Mouse (Mus musculus): ENCODE results near the gene Napa. TPM values are rescaled to one million over a fixed set of nuclear protein-coding genes. Genes with fewer than 3 reads are reported as not detected.

Gene Napa
- polyA plus RNA-seq, 1 experiment from 2014 or later, result 203 TPM

GRCm38 (mm10) chr7:16101726-16102475, 3.6 kb downstream of the Napa start:
- no peak overlapping the region for H3K9ac ChIP-seq
- peaks cover 27% of the 10 kb centered on the region for H3K4me1 ChIP-seq
- H3K4me3 ChIP-seq (replicated peaks), result no peak overlapping the region
- WGBS, result 75% methylated on average over 15 of the region's 15 CpGs
- H3K27ac ChIP-seq, result no peak overlapping the region
- no peak overlapping the region for H3K4me2 ChIP-seq
- peaks cover 47% of the 10 kb centered on the region for H3K36me3 ChIP-seq
- H3K9me3 ChIP-seq (replicated peaks), result no peaks in the 10 kb centered on the region
- no peaks in the 10 kb centered on the region for H3K27me3 ChIP-seq
- no peak for ATAC-seq (replicated peaks; ENCODE audit: low FRiP score)

- no peaks in the 10 kb centered on the region for H3K27me3 ChIP-seq
- no peak overlapping the region for H3K27ac ChIP-seq
- WGBS, result 85% methylated on average over 5 of the region's 5 CpGs
- no peak overlapping the region for H3K9ac ChIP-seq
- H3K4me1 ChIP-seq, result peaks cover 24% of the 10 kb centered on the region
- H3K36me3 ChIP-seq, result peaks cover 55% of the 10 kb centered on the region
- H3K4me3 ChIP-seq (replicated peaks), result no peak overlapping the region
- no peak for ATAC-seq (replicated peaks; ENCODE audit: low FRiP score)
- H3K4me2 ChIP-seq, result no peak overlapping the region
- no peaks in the 10 kb centered on the region for H3K9me3 ChIP-seq (replicated peaks)
Measured at GRCm38 (mm10) chr7:16102686-16103226, 4.5 kb downstream of the Napa start.

GRCm38 (mm10) chr7:16103760-16104159, 5.5 kb downstream of the Napa start:
- Histone ChIP-seq H3K4me3 (replicated peaks) (no peak overlapping the region), H3K4me2 (no peak overlapping the region), H3K27me3 (no peaks in the 10 kb centered on the region), H3K36me3 (peaks cover 65% of the 10 kb centered on the region), H3K27ac (no peak overlapping the region), H3K9me3 (replicated peaks) (no peaks in the 10 kb centered on the region), H3K9ac (no peak overlapping the region), H3K4me1 (peaks cover 23% of the 10 kb centered on the region)
- WGBS, result 77% methylated on average over 6 of the region's 6 CpGs
- no peak for ATAC-seq (replicated peaks; ENCODE audit: low FRiP score)

GRCm38 (mm10) chr7:16104611-16105388, 6.5 kb downstream of the Napa start:
- no peak overlapping the region for H3K4me3 ChIP-seq (replicated peaks)
- H3K4me1 ChIP-seq, result peaks cover 16% of the 10 kb centered on the region
- no peak overlapping the region for H3K9ac ChIP-seq
- no peak overlapping the region for H3K27ac ChIP-seq
- no peak for ATAC-seq (replicated peaks; ENCODE audit: low FRiP score)
- peaks cover 76% of the 10 kb centered on the region for H3K36me3 ChIP-seq
- WGBS, result 91% methylated on average over 7 of the region's 7 CpGs
- H3K4me2 ChIP-seq, result no peak overlapping the region
- H3K9me3 ChIP-seq (replicated peaks), result no peaks in the 10 kb centered on the region
- no peaks in the 10 kb centered on the region for H3K27me3 ChIP-seq

- H3K27ac ChIP-seq, result no peak overlapping the region
- H3K4me1 ChIP-seq, result no peaks in the 10 kb centered on the region
- H3K9ac ChIP-seq, result no peak overlapping the region
- peaks cover 84% of the 10 kb centered on the region for H3K36me3 ChIP-seq
- H3K27me3 ChIP-seq, result no peaks in the 10 kb centered on the region
- no peak overlapping the region for H3K4me2 ChIP-seq
- H3K4me3 ChIP-seq (replicated peaks), result no peak overlapping the region
- ATAC-seq (replicated peaks; ENCODE audit: low FRiP score), result no peak
- 91% methylated on average over 9 of the region's 9 CpGs for WGBS
- no peaks in the 10 kb centered on the region for H3K9me3 ChIP-seq (replicated peaks)
Measured at GRCm38 (mm10) chr7:16108886-16109542, 10.8 kb downstream of the Napa start.

GRCm38 (mm10) chr7:16110158-16110557, 11.9 kb downstream of the Napa start:
- no peak for ATAC-seq (replicated peaks; ENCODE audit: low FRiP score)

GRCm38 (mm10) chr7:16111284-16112090, 13.2 kb downstream of the Napa start:
- no peaks in the 10 kb centered on the region for H3K9me3 ChIP-seq (replicated peaks)
- no peak overlapping the region for H3K9ac ChIP-seq
- H3K27me3 ChIP-seq, result no peaks in the 10 kb centered on the region
- no peak overlapping the region for H3K27ac ChIP-seq
- H3K4me1 ChIP-seq, result no peaks in the 10 kb centered on the region
- peaks cover 98% of the 10 kb centered on the region for H3K36me3 ChIP-seq
- no peak for ATAC-seq (replicated peaks; ENCODE audit: low FRiP score)
- H3K4me2 ChIP-seq, result no peak overlapping the region
- H3K4me3 ChIP-seq (replicated peaks), result no peak overlapping the region
- WGBS, result 88% methylated on average over 7 of the region's 7 CpGs

More at GRCm38 (mm10) chr7:16110158-16110557, 11.9 kb downstream of the Napa start:
- Histone ChIP-seq H3K27ac (no peak overlapping the region), H3K4me3 (replicated peaks) (no peak overlapping the region), H3K27me3 (no peaks in the 10 kb centered on the region), H3K4me2 (no peak overlapping the region), H3K9ac (no peak overlapping the region), H3K9me3 (replicated peaks) (no peaks in the 10 kb centered on the region), H3K36me3 (peaks cover 84% of the 10 kb centered on the region), H3K4me1 (no peaks in the 10 kb centered on the region)
- WGBS, result 94% methylated on average over 8 of the region's 8 CpGs

- Histone ChIP-seq H3K27me3 (no peaks in the 10 kb centered on the region), H3K36me3 (peaks cover 65% of the 10 kb centered on the region), H3K27ac (no peak overlapping the region), H3K9me3 (replicated peaks) (no peaks in the 10 kb centered on the region), H3K9ac (no peak overlapping the region), H3K4me2 (no peak overlapping the region), H3K4me1 (peaks cover 16% of the 10 kb centered on the region), H3K4me3 (replicated peaks) (no peak overlapping the region)
- ATAC-seq (replicated peaks; ENCODE audit: low FRiP score), result no peak
- 91% methylated on average over 7 of the region's 7 CpGs for WGBS
Measured at GRCm38 (mm10) chr7:16116418-16116817, 18.2 kb downstream of the Napa start.

- Histone ChIP-seq H3K4me3 (replicated peaks) (no peak overlapping the region), H3K4me2 (no peak overlapping the region), H3K36me3 (peaks cover 58% of the 10 kb centered on the region), H3K27ac (no peak overlapping the region), H3K27me3 (no peaks in the 10 kb centered on the region), H3K9ac (no peak overlapping the region), H3K9me3 (replicated peaks) (no peaks in the 10 kb centered on the region), H3K4me1 (peaks cover 16% of the 10 kb centered on the region)
- 85% methylated on average over 3 of the region's 3 CpGs for WGBS
- ATAC-seq (replicated peaks; ENCODE audit: low FRiP score), result no peak
Measured at GRCm38 (mm10) chr7:16117100-16117499, 18.8 kb downstream of the Napa start.

GRCm38 (mm10) chr7:16119569-16120261, 21.5 kb downstream of the Napa start, which contains the start of gene Kptn:
Gene Kptn (plus strand): TSS chr7:16119895.
- H3K9ac ChIP-seq, result peak within 1 kb of the TSS; percentile 70
- H3K9me3 ChIP-seq (replicated peaks), result no peaks in the 10 kb centered on the region
- peak within 1 kb of the TSS; percentile 90 for H3K27ac ChIP-seq
- H3K4me3 ChIP-seq (replicated peaks), result peak within 1 kb of the TSS; percentile 72
- peak within 1 kb of the TSS; percentile 72 for H3K4me2 ChIP-seq
- 1% methylated on average over 33 of the region's 33 CpGs for WGBS
- peak; percentile 85 for ATAC-seq (replicated peaks; ENCODE audit: low FRiP score)
- no peaks in the 10 kb centered on the region for H3K27me3 ChIP-seq
- H3K4me1 ChIP-seq, result peaks cover 16% of the 10 kb centered on the region
- peaks cover 32% of the 10 kb centered on the region for H3K36me3 ChIP-seq

GRCm38 (mm10) chr7:16120262-16120600, 22.0 kb downstream of the Napa start:
- WGBS, result 50% methylated on average over 9 of the region's 9 CpGs
- Histone ChIP-seq H3K4me3 (replicated peaks) (peak overlapping the region; percentile 72), H3K9me3 (replicated peaks) (no peaks in the 10 kb centered on the region), H3K4me1 (peaks cover 16% of the 10 kb centered on the region), H3K9ac (peak overlapping the region; percentile 70), H3K4me2 (peak overlapping the region; percentile 72), H3K36me3 (peaks cover 32% of the 10 kb centered on the region), H3K27me3 (no peaks in the 10 kb centered on the region), H3K27ac (peak overlapping the region; percentile 90; the same call in 1 of the 2 replicates)
- no peak for ATAC-seq (replicated peaks; ENCODE audit: low FRiP score)
